Mouse (Mus musculus) lung, postnatal 0 days (tissue): ENCODE results near the gene Lrmda. TPM values are rescaled to one million over a fixed set of nuclear protein-coding genes. Genes with fewer than 3 reads are reported as not detected.

Experiments used
- ATAC-seq: fragments of 200-750 bp; cut with Nextera tagmentation; 2 replicates; pipeline ENCODE4 v1.8.0; 2017; ENCODE audit warnings: moderate library complexity
- DNase-seq: peaks from one replicate; pipeline ENCODE4 v3.0.0-alpha.2; 2016; ENCODE audit warnings: low spot score
- H3K27ac ChIP-seq: fragments of 300-500 bp; sonication (generic); 2 replicates; pipeline ENCODE4 v1.5.1; 2014; ENCODE audit warnings: antibody characterized with exemption, mild to moderate bottlenecking, low read length, mixed read lengths
- H3K27me3 ChIP-seq: fragments of 300-500 bp; sonication (generic); replicated peaks from 2 replicates; pipeline ENCODE4 v1.6.1; 2014; ENCODE audit warnings: low read length, mixed read lengths; ENCODE audit not compliant: insufficient read depth
- H3K36me3 ChIP-seq: fragments of 300-500 bp; sonication (generic); 2 replicates; pipeline ENCODE4 v1.6.1; 2014; ENCODE audit warnings: low read length, mixed read lengths; ENCODE audit not compliant: insufficient read depth
- H3K4me1 ChIP-seq: fragments of 300-500 bp; sonication (generic); 2 replicates; pipeline ENCODE4 v1.6.1; 2014; ENCODE audit warnings: antibody characterized with exemption, low read depth, low read length, mixed read lengths; ENCODE audit not compliant: insufficient read depth
- H3K4me2 ChIP-seq: fragments of 300-500 bp; sonication (generic); replicated peaks from 2 replicates; pipeline ENCODE4 v1.6.1; 2014; ENCODE audit warnings: low read depth, mild to moderate bottlenecking, low read length, moderate library complexity, mixed read lengths
- H3K4me3 ChIP-seq: fragments of 300-500 bp; sonication (generic); 2 replicates; pipeline ENCODE4 v1.5.1; 2014; ENCODE audit warnings: low read depth, low read length
- H3K9ac ChIP-seq: fragments of 300-500 bp; sonication (generic); replicated peaks from 2 replicates; pipeline ENCODE4 v1.6.1; 2014; ENCODE audit warnings: low read depth, mild to moderate bottlenecking
- H3K9me3 ChIP-seq: fragments of 300-500 bp; sonication (generic); 2 replicates; pipeline ENCODE4 v1.6.1; 2016; ENCODE audit warnings: low read length, mixed read lengths
- CTCF ChIP-seq: IDR thresholded peaks from 2 replicates; pipeline ENCODE4 v1.5.1; 2016; ENCODE audit warnings: antibody characterized with exemption, mild to moderate bottlenecking
- EP300 ChIP-seq: IDR thresholded peaks from 2 replicates; pipeline ENCODE4 v1.6.1; 2016; ENCODE audit warnings: antibody characterized with exemption, mild to moderate bottlenecking, control low read depth
- WGBS: fragments of 180-500 bp; shearing (Covaris S2); extraction: QIAGEN DNeasy Blood & Tissue Kit; methylation state at CpG from one replicate; pipeline ENCODE4 v1.1.7; 2014; 5-methylcytosine and 5-hydroxymethylcytosine counted together
- polyA plus RNA-seq: library from polyadenylated mRNA; unstranded; fragments of >200 nt; fragmentation: Nextera tagmentation; extraction: Ambion mirVana; gene quantifications from 2 replicates; pipeline ENCODE4 v1.2.1, GENCODE M21; 2015

The Lrmda gene
- polyA plus RNA-seq, 1 experiment from 2014 or later = 0.86 TPM

- H3K9ac ChIP-seq = no peak overlapping the region
- H3K9me3 ChIP-seq = no peaks in the 10 kb centered on the region
- no peak overlapping the region for H3K4me2 ChIP-seq
- no peaks in the 10 kb centered on the region for H3K27me3 ChIP-seq
- TF ChIP-seq EP300 = no peak
- H3K36me3 ChIP-seq = no peaks in the 10 kb centered on the region
- WGBS = 54% methylated on average over 4 of the region's 4 CpGs
- H3K4me1 ChIP-seq = no peaks in the 10 kb centered on the region
- ATAC-seq (no peak), DNase-seq (no peak)
- H3K27ac ChIP-seq = no peak overlapping the region
- no peak overlapping the region for H3K4me3 ChIP-seq
Observed at GRCm38 (mm10) chr14:22695931-22696365, 676.4 kb downstream of the Lrmda start.

GRCm38 (mm10) chr14:22700236-22700635 is 680.7 kb downstream of the Lrmda start:
- Histone ChIP-seq H3K9ac (no peak overlapping the region), H3K27me3 (no peaks in the 10 kb centered on the region), H3K9me3 (no peaks in the 10 kb centered on the region), H3K4me3 (no peak overlapping the region), H3K27ac (no peak overlapping the region), H3K4me1 (no peaks in the 10 kb centered on the region), H3K36me3 (no peaks in the 10 kb centered on the region), H3K4me2 (no peak overlapping the region)
- WGBS = 85% methylated on average over 1 of the region's 1 CpGs
- no peak for DNase-seq
- peak; percentile 28 for ATAC-seq
- TF ChIP-seq CTCF (no peak), EP300 (no peak)

GRCm38 (mm10) chr14:22700690-22701089 is 681.2 kb downstream of the Lrmda start:
- H3K9me3 ChIP-seq = no peaks in the 10 kb centered on the region
- WGBS = 77% methylated on average over 2 of the region's 2 CpGs
- H3K4me3 ChIP-seq = no peak overlapping the region
- TF ChIP-seq EP300 (0 out of 2 replicates have a peak, but pooled peaks have one; percentile 37), CTCF (no peak)
- H3K27ac ChIP-seq = no peak overlapping the region
- H3K36me3 ChIP-seq = no peaks in the 10 kb centered on the region
- no peak overlapping the region for H3K4me2 ChIP-seq
- no peak for DNase-seq
- H3K9ac ChIP-seq = no peak overlapping the region
- H3K4me1 ChIP-seq = no peaks in the 10 kb centered on the region
- ATAC-seq = peak; percentile 62
- H3K27me3 ChIP-seq = no peaks in the 10 kb centered on the region

- 58% methylated on average over 9 of the region's 9 CpGs for WGBS
- Histone ChIP-seq H3K4me3 (no peak overlapping the region), H3K4me1 (no peaks in the 10 kb centered on the region), H3K4me2 (no peak overlapping the region), H3K36me3 (no peaks in the 10 kb centered on the region), H3K27me3 (no peaks in the 10 kb centered on the region), H3K27ac (no peak overlapping the region), H3K9me3 (no peaks in the 10 kb centered on the region), H3K9ac (no peak overlapping the region)
- peak; percentile 66 for DNase-seq
- TF ChIP-seq CTCF (no peak), EP300 (peak; percentile 73; the same call in 1 of the 2 replicates)
- peak; percentile 75 for ATAC-seq
Observed at GRCm38 (mm10) chr14:22707958-22708701, 688.6 kb downstream of the Lrmda start.

GRCm38 (mm10) chr14:22710071-22710661 is 690.7 kb downstream of the Lrmda start:
- Histone ChIP-seq H3K9ac (no peak overlapping the region), H3K4me1 (no peaks in the 10 kb centered on the region), H3K9me3 (no peaks in the 10 kb centered on the region), H3K27me3 (no peaks in the 10 kb centered on the region), H3K4me3 (no peak overlapping the region), H3K27ac (no peak overlapping the region), H3K36me3 (no peaks in the 10 kb centered on the region), H3K4me2 (no peak overlapping the region)
- TF ChIP-seq CTCF (no peak), EP300 (no peak)
- DNase-seq (no peak), ATAC-seq (no peak)
- WGBS = 75% methylated on average over 6 of the region's 6 CpGs

GRCm38 (mm10) chr14:22712388-22712787 is 692.9 kb downstream of the Lrmda start:
- Histone ChIP-seq H3K9ac (no peak overlapping the region), H3K4me3 (no peak overlapping the region), H3K9me3 (no peaks in the 10 kb centered on the region), H3K4me1 (no peaks in the 10 kb centered on the region), H3K27ac (no peak overlapping the region), H3K36me3 (no peaks in the 10 kb centered on the region), H3K4me2 (no peak overlapping the region), H3K27me3 (no peaks in the 10 kb centered on the region)
- DNase-seq (no peak), ATAC-seq (no peak)
- no peak for TF ChIP-seq CTCF
- TF ChIP-seq EP300 = no peak
